Mouse (Mus musculus) bone marrow, adult 2 months (tissue): ENCODE data around the gene Mrpl33.

ENCODE experiments used
- CTCF ChIP-seq: fragments of 200-500 bp; IDR thresholded peaks from 2 replicates; pipeline ENCODE4 v1.5.1; 2011; ENCODE audit warnings: low read length, control low read depth; ENCODE audit not compliant: control insufficient read depth, insufficient read depth
- POLR2A ChIP-seq: fragments of 200-500 bp; IDR thresholded peaks from 2 replicates; pipeline ENCODE4 v1.6.1; 2011; ENCODE audit warnings: low read depth, mild to moderate bottlenecking, control low read depth, low read length, borderline replicate concordance; ENCODE audit not compliant: control insufficient read depth

DNA sequence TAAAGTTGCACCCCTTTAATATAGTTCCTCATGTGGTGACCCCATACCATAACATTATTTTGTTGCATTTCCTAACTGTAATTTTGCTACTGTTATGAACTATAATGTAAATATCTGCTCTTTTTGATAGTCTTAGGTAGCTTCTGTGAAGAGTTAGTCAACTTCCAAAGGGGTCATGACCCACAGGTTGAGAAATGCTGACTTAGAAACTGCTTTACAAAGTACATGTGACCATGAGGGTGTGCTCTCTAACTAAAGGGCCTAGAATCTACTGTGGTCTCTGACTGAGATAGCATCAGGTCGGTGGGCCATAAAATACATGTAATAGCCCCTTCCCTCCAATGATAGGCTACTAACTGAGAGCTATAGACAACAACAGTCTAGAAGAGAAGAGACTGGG is 81.3 kb downstream of the Mrpl33 start:
- TF ChIP-seq POLR2A (no peak), CTCF (no peak)
